Mouse (Mus musculus) stomach, postnatal 0 days (tissue): ENCODE results near the gene Natd1. TPM values are rescaled to one million over a fixed set of nuclear protein-coding genes. Genes with fewer than 3 reads are reported as not detected.

ENCODE experiments used
- ATAC-seq: fragments of 200-750 bp; cut with Nextera tagmentation; 2 replicates; pipeline ENCODE4 v1.8.0; 2017; ENCODE audit not compliant: low FRiP score, low TSS enrichment
- DNase-seq: peaks from one replicate; pipeline ENCODE4 v3.0.0-alpha.2; 2016; ENCODE audit warnings: low spot score
- H3K27ac ChIP-seq: fragments of 300-500 bp; sonication (generic); replicated peaks from 2 replicates; pipeline ENCODE4 v1.5.1; 2014; ENCODE audit warnings: mild to moderate bottlenecking, control low read depth
- H3K27me3 ChIP-seq: fragments of 300-500 bp; sonication (generic); 2 replicates; pipeline ENCODE4 v1.6.1; 2014; ENCODE audit warnings: low read length; ENCODE audit not compliant: control insufficient read depth, insufficient read depth
- H3K36me3 ChIP-seq: fragments of 300-500 bp; sonication (generic); 2 replicates; pipeline ENCODE4 v1.6.1; 2014; ENCODE audit warnings: low read length, mixed read lengths; ENCODE audit not compliant: control insufficient read depth, insufficient read depth
- H3K4me1 ChIP-seq: fragments of 300-500 bp; sonication (generic); replicated peaks from 2 replicates; pipeline ENCODE4 v1.6.1; 2014; ENCODE audit warnings: antibody characterized with exemption; ENCODE audit not compliant: control insufficient read depth, insufficient read depth
- H3K4me2 ChIP-seq: fragments of 300-500 bp; sonication (generic); replicated peaks from 2 replicates; pipeline ENCODE4 v1.6.1; 2014; ENCODE audit warnings: low read depth, mild to moderate bottlenecking, control low read depth, moderate library complexity
- H3K4me3 ChIP-seq: fragments of 300-500 bp; sonication (generic); 2 replicates; pipeline ENCODE4 v1.5.1; 2014; ENCODE audit warnings: low read depth, low read length, control low read depth
- H3K9ac ChIP-seq: fragments of 300-500 bp; sonication (generic); 2 replicates; pipeline ENCODE4 v1.6.1; 2014; ENCODE audit warnings: mild to moderate bottlenecking, low read length, control low read depth, mixed read lengths
- H3K9me3 ChIP-seq: fragments of 300-500 bp; sonication (generic); 2 replicates; pipeline ENCODE4 v1.6.1; 2016; ENCODE audit warnings: low read length; ENCODE audit not compliant: control insufficient read depth
- CTCF ChIP-seq: IDR thresholded peaks from 2 replicates; pipeline ENCODE4 v1.5.1; 2016; ENCODE audit warnings: antibody characterized with exemption, low read depth, mild to moderate bottlenecking, moderate library complexity
- EP300 ChIP-seq: optimal IDR thresholded peaks from 2 replicates; pipeline ENCODE3; 2016; ENCODE audit warnings: antibody characterized with exemption
- WGBS: fragments of 180-500 bp; shearing (Covaris S2); extraction: QIAGEN DNeasy Blood & Tissue Kit; methylation state at CpG from one replicate; pipeline ENCODE4 v1.1.7; 2014; 5-methylcytosine and 5-hydroxymethylcytosine counted together
- polyA plus RNA-seq: library from polyadenylated mRNA; unstranded; fragments of >200 nt; fragmentation: Nextera tagmentation; extraction: Ambion mirVana; gene quantifications from 2 replicates; pipeline ENCODE4 v1.2.1, GENCODE M21; 2015

Natd1 gene
- polyA plus RNA-seq, 1 experiment from 2014 or later: 6.7 TPM

DNA sequence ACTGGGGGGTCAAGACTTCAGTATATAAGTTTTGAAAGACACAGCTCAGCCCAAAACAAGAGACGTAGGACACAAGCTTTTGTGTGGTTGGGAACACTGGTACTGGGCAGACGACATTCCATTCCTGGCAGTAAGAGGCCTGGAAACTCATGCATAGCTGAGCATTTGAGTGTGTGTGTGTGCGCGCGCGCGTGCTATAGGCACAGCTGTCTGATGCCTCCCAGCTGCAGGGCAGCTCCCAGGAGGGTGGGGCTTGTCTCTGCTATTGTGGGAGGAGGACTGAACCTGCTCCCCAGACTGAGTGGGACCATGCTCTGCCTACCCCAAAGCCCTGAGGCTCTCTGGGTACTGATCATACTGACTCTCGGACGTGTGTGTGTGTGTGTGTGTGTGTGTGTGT is 26.8 kb upstream of the Natd1 start:
- H3K27me3 ChIP-seq: no peaks in the 10 kb centered on the region
- WGBS: 28% methylated on average over 9 of the region's 9 CpGs
- H3K4me1 ChIP-seq: no peaks in the 10 kb centered on the region
- peak overlapping the region; percentile 61 for H3K27ac ChIP-seq
- H3K4me2 ChIP-seq: no peak overlapping the region
- peaks cover 27% of the 10 kb centered on the region for H3K36me3 ChIP-seq
- ATAC-seq (peak; percentile 78), DNase-seq (peak; percentile 69)
- no peak for TF ChIP-seq EP300
- TF ChIP-seq CTCF: no peak
- no peak overlapping the region for H3K9ac ChIP-seq
- H3K9me3 ChIP-seq: no peaks in the 10 kb centered on the region
- no peak overlapping the region for H3K4me3 ChIP-seq

GRCm38 (mm10) chr11:60940501-60940900 is 26.0 kb upstream of the Natd1 start:
- no peaks in the 10 kb centered on the region for H3K27me3 ChIP-seq
- no peak for DNase-seq
- H3K4me2 ChIP-seq: no peak overlapping the region
- peaks cover 19% of the 10 kb centered on the region; the same call in 1 of the 2 replicates for H3K36me3 ChIP-seq
- no peak overlapping the region for H3K4me3 ChIP-seq
- no peak for ATAC-seq
- TF ChIP-seq CTCF (no peak), EP300 (no peak)
- no peaks in the 10 kb centered on the region for H3K4me1 ChIP-seq
- H3K9ac ChIP-seq: no peak overlapping the region
- 79% methylated on average over 5 of the region's 5 CpGs for WGBS
- H3K9me3 ChIP-seq: no peaks in the 10 kb centered on the region
- peak overlapping the region; percentile 61 for H3K27ac ChIP-seq

GRCm38 (mm10) chr11:60939487-60939886 is 24.9 kb upstream of the Natd1 start:
- WGBS: 84% methylated on average over 3 of the region's 3 CpGs

GRCm38 (mm10) chr11:60937611-60938010 is 23.1 kb upstream of the Natd1 start:
- ATAC-seq (no peak), DNase-seq (no peak)
- Histone ChIP-seq H3K4me3 (no peak overlapping the region), H3K27ac (peak overlapping the region; percentile 5; the same call in 1 of the 2 replicates), H3K36me3 (peaks cover 6% of the 10 kb centered on the region; the same call in 1 of the 2 replicates), H3K4me1 (peaks cover 9% of the 10 kb centered on the region), H3K27me3 (no peaks in the 10 kb centered on the region), H3K4me2 (no peak overlapping the region), H3K9ac (no peak overlapping the region), H3K9me3 (no peaks in the 10 kb centered on the region)
- 66% methylated on average over 3 of the region's 3 CpGs for WGBS
- TF ChIP-seq CTCF: no peak
- no peak for TF ChIP-seq EP300

More at GRCm38 (mm10) chr11:60939487-60939886, 24.9 kb upstream of the Natd1 start:
- Histone ChIP-seq H3K27me3 (no peaks in the 10 kb centered on the region), H3K27ac (no peak overlapping the region), H3K36me3 (peaks cover 18% of the 10 kb centered on the region; the same call in 1 of the 2 replicates), H3K4me2 (no peak overlapping the region), H3K4me3 (no peak overlapping the region), H3K9ac (no peak overlapping the region), H3K4me1 (peaks cover 5% of the 10 kb centered on the region), H3K9me3 (no peaks in the 10 kb centered on the region)
- ATAC-seq: no peak
- TF ChIP-seq CTCF (no peak), EP300 (no peak)
- no peak for DNase-seq

GRCm38 (mm10) chr11:60935975-60936373 is 21.4 kb upstream of the Natd1 start:
- Histone ChIP-seq H3K27me3 (no peaks in the 10 kb centered on the region), H3K4me2 (0 out of 2 replicates have a peak overlapping the region, but pooled peaks have one; percentile 5), H3K36me3 (no peaks in the 10 kb centered on the region), H3K4me1 (peaks cover 12% of the 10 kb centered on the region), H3K27ac (peak overlapping the region; percentile 82), H3K9me3 (no peaks in the 10 kb centered on the region), H3K9ac (0 out of 2 replicates have a peak overlapping the region, but pooled peaks have one; percentile 8), H3K4me3 (no peak overlapping the region)
- TF ChIP-seq EP300: no peak
- no peak for TF ChIP-seq CTCF
- DNase-seq: no peak
- WGBS: 56% methylated on average over 4 of the region's 4 CpGs
- ATAC-seq: no peak

- TF ChIP-seq EP300: no peak
- TF ChIP-seq CTCF: no peak
- Histone ChIP-seq H3K27ac (peak overlapping the region; percentile 82), H3K9me3 (no peaks in the 10 kb centered on the region), H3K9ac (peak overlapping the region; percentile 31; the same call in 1 of the 2 replicates), H3K4me3 (no peak overlapping the region), H3K4me1 (peaks cover 12% of the 10 kb centered on the region), H3K4me2 (peak overlapping the region; percentile 12; the same call in 1 of the 2 replicates), H3K27me3 (no peaks in the 10 kb centered on the region), H3K36me3 (no peaks in the 10 kb centered on the region)
- WGBS: 54% methylated on average over 7 of the region's 7 CpGs
- ATAC-seq (peak; percentile 78), DNase-seq (peak; percentile 87)
Observed at GRCm38 (mm10) chr11:60935326-60935974, 20.9 kb upstream of the Natd1 start.
